In the genomic region with DNA sequence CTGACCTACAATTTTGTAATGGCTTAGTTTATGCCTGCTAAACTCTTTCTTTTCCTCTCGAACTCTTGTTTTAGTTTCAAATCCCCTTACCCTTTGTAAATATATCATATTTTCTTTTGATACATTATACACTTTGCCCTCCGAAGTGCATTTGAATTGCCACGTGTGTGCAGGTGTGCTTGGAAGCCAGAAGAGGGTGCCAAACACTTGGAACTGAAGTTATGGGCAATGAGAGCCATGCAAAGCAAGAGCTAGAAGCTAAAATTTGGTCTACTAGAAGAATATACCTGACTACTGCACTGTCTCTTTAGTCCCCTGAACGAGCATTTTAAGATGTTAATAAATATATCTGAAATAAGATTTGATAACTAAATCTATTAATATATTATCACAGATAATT, we compare ENCODE assay signal across 15 mouse cellular contexts.
DNase-seq lines count a peak whose midpoint lies in the region; ATAC-seq and TF ChIP-seq lines count a peak whose summit lies in the region.
"Had no signal": no experiment of that assay in that cellular context is flagged by ENCODE, and none has a peak within 500 bp of the region (broad histone marks: within the 10 kb centered on the region; RNA-seq: fewer than 3 reads in every experiment).

No protein-coding gene starts in this region.

- H3K36me3 ChIP-seq in hindbrain, embryonic 14.5 days (replicated peaks; ENCODE audit: control insufficient read depth, insufficient read depth), result no peaks in the 10 kb centered on the region
- H3K36me3 ChIP-seq in hindbrain, embryonic 10.5 days, result no peaks in the 10 kb centered on the region
- H3K36me3 ChIP-seq in lung, postnatal 0 days (ENCODE audit: insufficient read depth, low read length), result no peaks in the 10 kb centered on the region
- H3K36me3 ChIP-seq: embryonic facial prominence, embryonic 13.5 days; limb, embryonic 10.5 days had no signal

- no peak overlapping the region for H3K4me3 ChIP-seq in hindbrain, embryonic 14.5 days (replicated peaks; ENCODE audit: low read length)
- H3K4me3 ChIP-seq in hindbrain, embryonic 10.5 days, result no peak overlapping the region
- no peak overlapping the region for H3K4me3 ChIP-seq in lung, postnatal 0 days (ENCODE audit: low read depth, low read length)
- H3K4me3 ChIP-seq: embryonic facial prominence, embryonic 13.5 days; limb, embryonic 10.5 days had no signal

- H3K9me3 ChIP-seq in hindbrain, embryonic 14.5 days (ENCODE audit: control insufficient read depth, low read length), result no peaks in the 10 kb centered on the region
- no peaks in the 10 kb centered on the region for H3K9me3 ChIP-seq in hindbrain, embryonic 10.5 days
- H3K9me3 ChIP-seq in lung, postnatal 0 days (ENCODE audit: low read length), result no peaks in the 10 kb centered on the region
- H3K9me3 ChIP-seq: embryonic facial prominence, embryonic 13.5 days; limb, embryonic 10.5 days had no signal

- no peak overlapping the region for H3K4me2 ChIP-seq in hindbrain, embryonic 14.5 days (replicated peaks)
- no peak overlapping the region for H3K4me2 ChIP-seq in lung, postnatal 0 days (replicated peaks; ENCODE audit: low read depth, low read length)
- H3K4me2 ChIP-seq: embryonic facial prominence, embryonic 13.5 days had no signal

- H3K27ac ChIP-seq in hindbrain, embryonic 14.5 days, result no peak overlapping the region
- H3K27ac ChIP-seq in hindbrain, embryonic 10.5 days, result no peak overlapping the region
- H3K27ac ChIP-seq in lung, postnatal 0 days (ENCODE audit: low read length), result no peak overlapping the region
- H3K27ac ChIP-seq: embryonic facial prominence, embryonic 13.5 days; limb, embryonic 10.5 days had no signal

- no peak for ATAC-seq in hindbrain, embryonic 14.5 days (ENCODE audit: low FRiP score)
- no peak for ATAC-seq in lung, postnatal 0 days

- no peaks in the 10 kb centered on the region for H3K27me3 ChIP-seq in hindbrain, embryonic 14.5 days (ENCODE audit: control insufficient read depth, insufficient read depth, low read length)
- no peaks in the 10 kb centered on the region for H3K27me3 ChIP-seq in hindbrain, embryonic 10.5 days (ENCODE audit: insufficient read depth, poor library complexity, severe bottlenecking)
- H3K27me3 ChIP-seq in lung, postnatal 0 days (replicated peaks; ENCODE audit: insufficient read depth, low read length), result no peaks in the 10 kb centered on the region
- H3K27me3 ChIP-seq: embryonic facial prominence, embryonic 13.5 days had no signal

- 0 out of 2 replicates have a peak, but pooled peaks have one; percentile 29 for TF ChIP-seq CTCF in lung, postnatal 0 days (IDR thresholded peaks at IDR 0.05)

- no peaks in the 10 kb centered on the region for H3K4me1 ChIP-seq in hindbrain, embryonic 14.5 days (replicated peaks; ENCODE audit: control insufficient read depth, insufficient read depth, low read length)
- H3K4me1 ChIP-seq in hindbrain, embryonic 10.5 days (replicated peaks), result no peaks in the 10 kb centered on the region
- H3K4me1 ChIP-seq in lung, postnatal 0 days (ENCODE audit: insufficient read depth, low read depth, low read length), result no peaks in the 10 kb centered on the region
- H3K4me1 ChIP-seq: embryonic facial prominence, embryonic 13.5 days; limb, embryonic 10.5 days had no signal

- 58% methylated on average over 4 of the region's 4 CpGs for WGBS in hindbrain, embryonic 14.5 days
- 64% methylated on average over 4 of the region's 4 CpGs for WGBS in hindbrain, embryonic 10.5 days
- 48% methylated on average over 4 of the region's 4 CpGs for WGBS in lung, postnatal 0 days

- H3K9ac ChIP-seq in hindbrain, embryonic 14.5 days, result no peak overlapping the region
- H3K9ac ChIP-seq in lung, postnatal 0 days (replicated peaks; ENCODE audit: low read depth), result no peak overlapping the region
- H3K9ac ChIP-seq: embryonic facial prominence, embryonic 13.5 days had no signal

- TF ChIP-seq EP300 in lung, postnatal 0 days (IDR thresholded peaks at IDR 0.05), result no peak

- DNase-seq in hindbrain, embryonic 14.5 days (ENCODE audit: low spot score), result peak; percentile 53
- DNase-seq in hindbrain, embryonic 10.5 days (ENCODE audit: low spot score), result no peak
- DNase-seq in lung, postnatal 0 days (ENCODE audit: low spot score), result no peak
- DNase-seq in lung, postnatal 4 days, result no peak
- peak; percentile 5 for DNase-seq in R1 (ENCODE audit: low read depth, low spot score)
- peak; percentile 2 for DNase-seq in forelimb bud, embryonic 11.5 days (ENCODE audit: low read depth, low spot score)
- DNase-seq in adrenal gland, postnatal 10 days, result no peak
- no peak for DNase-seq in T-cell, adult 2 months (ENCODE audit: low spot score)
- DNase-seq: heart, adult 18-20 months; heart, postnatal 4 days; kidney, postnatal 10 days; lung, adult 18-20 months; thymus, postnatal 14 days had no signal

Comparison
In these comparisons a context has a peak if more than half of its experiments do, and no peak if none do; other contexts are left out.
1. DNase-seq: peak in hindbrain, embryonic 14.5 days (single experiment), R1 (single experiment) and forelimb bud, embryonic 11.5 days (single experiment); none in hindbrain, embryonic 10.5 days (single experiment), lung, postnatal 0 days (single experiment), lung, postnatal 4 days (0 of 2), adrenal gland, postnatal 10 days (single experiment) and T-cell, adult 2 months (single experiment).